Mouse (Mus musculus): Measurements from ENCODE around the gene Mthfd1l.

- no peak for TF ChIP-seq CTCF (conservative IDR thresholded peaks at IDR 0.05; ENCODE audit: low read length)
- TF ChIP-seq NANOG (IDR thresholded peaks at IDR 0.05; ENCODE audit: borderline replicate concordance, low read length), result no peak
Measured at GRCm38 (mm10) chr10:4036476-4036875, 63.6 kb downstream of the Mthfd1l start.
